Mouse (Mus musculus) stomach, postnatal 0 days (tissue): ENCODE results near the gene Cadm2. TPM values are rescaled to one million over a fixed set of nuclear protein-coding genes. Genes with fewer than 3 reads are reported as not detected.

Experiments used
- ATAC-seq: fragments of 200-750 bp; cut with Nextera tagmentation; 2 replicates; pipeline ENCODE4 v1.8.0; 2017; ENCODE audit not compliant: low FRiP score, low TSS enrichment
- DNase-seq: peaks from one replicate; pipeline ENCODE4 v3.0.0-alpha.2; 2016; ENCODE audit warnings: low spot score
- H3K27ac ChIP-seq: fragments of 300-500 bp; sonication (generic); replicated peaks from 2 replicates; pipeline ENCODE4 v1.5.1; 2014; ENCODE audit warnings: mild to moderate bottlenecking, control low read depth
- H3K27me3 ChIP-seq: fragments of 300-500 bp; sonication (generic); 2 replicates; pipeline ENCODE4 v1.6.1; 2014; ENCODE audit warnings: low read length; ENCODE audit not compliant: control insufficient read depth, insufficient read depth
- H3K36me3 ChIP-seq: fragments of 300-500 bp; sonication (generic); 2 replicates; pipeline ENCODE4 v1.6.1; 2014; ENCODE audit warnings: low read length, mixed read lengths; ENCODE audit not compliant: control insufficient read depth, insufficient read depth
- H3K4me1 ChIP-seq: fragments of 300-500 bp; sonication (generic); replicated peaks from 2 replicates; pipeline ENCODE4 v1.6.1; 2014; ENCODE audit warnings: antibody characterized with exemption; ENCODE audit not compliant: control insufficient read depth, insufficient read depth
- H3K4me2 ChIP-seq: fragments of 300-500 bp; sonication (generic); replicated peaks from 2 replicates; pipeline ENCODE4 v1.6.1; 2014; ENCODE audit warnings: low read depth, mild to moderate bottlenecking, control low read depth, moderate library complexity
- H3K4me3 ChIP-seq: fragments of 300-500 bp; sonication (generic); 2 replicates; pipeline ENCODE4 v1.5.1; 2014; ENCODE audit warnings: low read depth, low read length, control low read depth
- H3K9ac ChIP-seq: fragments of 300-500 bp; sonication (generic); 2 replicates; pipeline ENCODE4 v1.6.1; 2014; ENCODE audit warnings: mild to moderate bottlenecking, low read length, control low read depth, mixed read lengths
- H3K9me3 ChIP-seq: fragments of 300-500 bp; sonication (generic); 2 replicates; pipeline ENCODE4 v1.6.1; 2016; ENCODE audit warnings: low read length; ENCODE audit not compliant: control insufficient read depth
- CTCF ChIP-seq: IDR thresholded peaks from 2 replicates; pipeline ENCODE4 v1.5.1; 2016; ENCODE audit warnings: antibody characterized with exemption, low read depth, mild to moderate bottlenecking, moderate library complexity
- EP300 ChIP-seq: optimal IDR thresholded peaks from 2 replicates; pipeline ENCODE3; 2016; ENCODE audit warnings: antibody characterized with exemption
- WGBS: fragments of 180-500 bp; shearing (Covaris S2); extraction: QIAGEN DNeasy Blood & Tissue Kit; methylation state at CpG from one replicate; pipeline ENCODE4 v1.1.7; 2014; 5-methylcytosine and 5-hydroxymethylcytosine counted together
- polyA plus RNA-seq: library from polyadenylated mRNA; unstranded; fragments of >200 nt; fragmentation: Nextera tagmentation; extraction: Ambion mirVana; gene quantifications from 2 replicates; pipeline ENCODE4 v1.2.1, GENCODE M21; 2015

Cadm2 gene
- polyA plus RNA-seq, 1 experiment from 2014 or later: 0.29 TPM

DNA sequence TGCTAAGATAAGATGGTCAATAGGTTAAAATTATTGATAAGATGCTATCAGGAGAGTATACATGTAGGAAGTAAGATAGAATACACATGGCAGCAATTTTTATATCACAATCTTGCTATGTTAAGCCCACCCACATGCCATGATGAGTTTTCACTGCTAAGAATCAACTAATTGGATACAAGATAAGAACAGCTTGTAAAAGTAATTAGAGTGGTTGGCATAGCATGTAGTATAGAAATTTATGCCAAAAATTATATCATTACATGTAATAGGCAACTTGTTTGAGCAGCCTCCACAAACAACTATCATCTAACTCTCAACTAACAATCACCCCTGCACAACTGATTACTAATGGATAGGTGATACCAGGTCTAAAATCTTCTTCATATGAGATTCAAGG is 809.2 kb downstream of the Cadm2 start:
- no peak for ATAC-seq
- TF ChIP-seq EP300 (no peak), CTCF (no peak)
- H3K9me3 ChIP-seq: no peaks in the 10 kb centered on the region

DNA sequence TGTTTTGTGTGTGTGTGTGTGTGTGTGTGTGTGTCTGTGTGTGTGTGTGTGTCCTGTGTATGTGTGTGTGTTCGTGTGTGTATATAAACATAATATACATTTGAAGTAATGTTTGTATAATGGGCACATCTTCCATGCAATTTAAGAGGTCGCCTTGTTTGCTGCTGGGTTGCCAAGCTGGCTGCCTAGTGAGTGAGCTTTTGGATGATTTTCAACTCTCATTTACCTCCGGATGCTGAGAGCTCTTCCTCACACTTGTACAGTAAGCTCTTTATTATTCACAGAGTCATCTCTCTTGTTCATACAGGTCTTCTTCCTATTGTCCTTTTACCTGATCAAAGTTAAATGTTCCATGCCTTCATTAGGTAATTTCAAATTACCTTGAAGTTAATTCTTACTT is 822.5 kb downstream of the Cadm2 start:
- no peaks in the 10 kb centered on the region for H3K36me3 ChIP-seq
- no peak overlapping the region for H3K4me2 ChIP-seq
- no peak for TF ChIP-seq EP300
- no peak for TF ChIP-seq CTCF
- ATAC-seq (no peak), DNase-seq (no peak)
- no peaks in the 10 kb centered on the region for H3K27me3 ChIP-seq
- H3K9ac ChIP-seq: no peak overlapping the region
- H3K4me3 ChIP-seq: no peak overlapping the region
- 55% methylated on average over 3 of the region's 3 CpGs for WGBS
- no peaks in the 10 kb centered on the region for H3K4me1 ChIP-seq
- no peaks in the 10 kb centered on the region for H3K9me3 ChIP-seq
- no peak overlapping the region for H3K27ac ChIP-seq

More for the DNA sequence above, 809.2 kb downstream of the Cadm2 start:
- no peaks in the 10 kb centered on the region for H3K36me3 ChIP-seq
- H3K4me1 ChIP-seq: no peaks in the 10 kb centered on the region
- H3K4me2 ChIP-seq: no peak overlapping the region
- no peak for DNase-seq
- H3K9ac ChIP-seq: no peak overlapping the region
- no peak overlapping the region for H3K4me3 ChIP-seq
- no peaks in the 10 kb centered on the region for H3K27me3 ChIP-seq
- H3K27ac ChIP-seq: no peak overlapping the region

GRCm38 (mm10) chr16:66793067-66793466 is 827.6 kb downstream of the Cadm2 start:
- H3K4me2 ChIP-seq: no peak overlapping the region
- H3K4me1 ChIP-seq: no peaks in the 10 kb centered on the region
- TF ChIP-seq EP300 (no peak), CTCF (no peak)
- H3K4me3 ChIP-seq: no peak overlapping the region
- no peaks in the 10 kb centered on the region for H3K27me3 ChIP-seq
- ATAC-seq: no peak
- H3K36me3 ChIP-seq: no peaks in the 10 kb centered on the region
- no peak overlapping the region for H3K27ac ChIP-seq
- no peak overlapping the region for H3K9ac ChIP-seq
- no peak for DNase-seq
- H3K9me3 ChIP-seq: no peaks in the 10 kb centered on the region
- 76% methylated on average over 3 of the region's 3 CpGs for WGBS

DNA sequence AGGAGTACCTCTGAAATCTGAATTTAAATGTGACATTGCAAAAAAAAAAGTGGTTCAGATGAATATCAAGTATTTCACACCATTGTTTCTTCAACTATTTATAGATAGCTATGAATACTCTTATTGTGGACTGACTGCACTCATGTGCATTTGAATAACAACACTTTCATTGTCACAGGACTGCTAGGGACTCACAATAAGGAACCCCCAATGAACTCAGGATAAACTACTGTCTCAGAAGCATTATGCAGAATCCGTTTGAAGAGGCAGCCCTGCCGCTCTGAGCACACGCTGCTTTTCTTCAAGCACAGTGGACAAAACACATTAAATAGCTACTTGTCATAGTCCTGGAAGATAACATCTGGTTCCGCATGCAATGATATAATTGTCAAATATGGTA is 848.8 kb downstream of the Cadm2 start:
- Histone ChIP-seq H3K9ac (no peak overlapping the region), H3K9me3 (no peaks in the 10 kb centered on the region), H3K4me2 (no peak overlapping the region), H3K27me3 (no peaks in the 10 kb centered on the region), H3K27ac (no peak overlapping the region), H3K4me1 (no peaks in the 10 kb centered on the region), H3K36me3 (no peaks in the 10 kb centered on the region), H3K4me3 (no peak overlapping the region)
- WGBS: 48% methylated on average over 4 of the region's 4 CpGs
- ATAC-seq (no peak), DNase-seq (no peak)
- no peak for TF ChIP-seq CTCF
- TF ChIP-seq EP300: no peak

- TF ChIP-seq EP300: no peak
- TF ChIP-seq CTCF: no peak
Measured at GRCm38 (mm10) chr16:66769545-66769944, 851.2 kb downstream of the Cadm2 start.

DNA sequence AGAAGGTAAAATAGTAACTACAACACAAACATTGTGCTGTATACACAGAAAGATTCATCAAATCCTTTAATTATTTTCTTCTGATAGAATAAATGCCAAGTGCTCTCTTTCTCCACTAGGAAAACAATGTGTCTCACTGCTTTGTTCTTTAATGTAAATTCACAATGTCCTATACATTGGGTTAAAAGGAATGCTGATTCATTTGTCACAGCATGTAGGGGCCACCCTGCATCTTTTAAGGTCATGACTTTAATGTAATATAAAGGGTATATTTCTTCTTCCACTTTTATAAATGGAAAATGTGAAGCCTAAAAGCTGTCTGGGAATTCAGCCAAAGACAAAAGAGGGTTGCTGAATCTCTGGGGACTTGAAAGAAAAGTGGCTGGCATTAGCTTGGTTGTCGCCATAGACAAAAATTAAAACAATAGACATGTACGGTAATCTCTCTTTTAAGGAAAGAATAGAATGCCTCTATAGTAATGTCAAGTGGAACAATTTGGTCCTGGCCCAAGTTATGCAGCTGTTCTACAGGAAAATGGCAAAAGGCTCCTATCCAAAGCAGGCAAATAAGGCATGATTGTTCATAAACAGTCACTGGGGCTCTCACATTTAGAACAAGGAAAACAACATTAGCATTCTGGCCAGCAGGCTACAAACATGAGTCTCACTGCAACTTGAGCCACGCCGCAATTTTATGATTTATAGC is 851.9 kb downstream of the Cadm2 start:
- 53% methylated on average over 4 of the region's 4 CpGs for WGBS
- H3K4me1 ChIP-seq: no peaks in the 10 kb centered on the region
- no peak for ATAC-seq
- no peak overlapping the region for H3K4me2 ChIP-seq
- no peak overlapping the region for H3K4me3 ChIP-seq
- H3K9ac ChIP-seq: no peak overlapping the region
- TF ChIP-seq CTCF: no peak
- no peak for TF ChIP-seq EP300
- no peaks in the 10 kb centered on the region for H3K36me3 ChIP-seq
- no peaks in the 10 kb centered on the region for H3K27me3 ChIP-seq
- no peak for DNase-seq
- no peak overlapping the region for H3K27ac ChIP-seq
- no peaks in the 10 kb centered on the region for H3K9me3 ChIP-seq

More at GRCm38 (mm10) chr16:66769545-66769944, 851.2 kb downstream of the Cadm2 start:
- DNase-seq (no peak), ATAC-seq (no peak)
- no peak overlapping the region for H3K27ac ChIP-seq
- H3K9me3 ChIP-seq: no peaks in the 10 kb centered on the region
- H3K4me2 ChIP-seq: no peak overlapping the region
- no peak overlapping the region for H3K4me3 ChIP-seq
- H3K4me1 ChIP-seq: no peaks in the 10 kb centered on the region
- WGBS: 94% methylated on average over 4 of the region's 4 CpGs
- no peaks in the 10 kb centered on the region for H3K36me3 ChIP-seq
- H3K27me3 ChIP-seq: no peaks in the 10 kb centered on the region
- H3K9ac ChIP-seq: no peak overlapping the region
